Mouse (Mus musculus) left cerebral cortex, postnatal 4 days (tissue): ENCODE data around the gene Gkn2. TPM values are rescaled to one million over a fixed set of nuclear protein-coding genes. Genes with fewer than 3 reads are reported as not detected.

Experiments
- DNase-seq: peaks from one replicate; pipeline ENCODE4 v3.0.0-alpha.2; 2022
- intact Hi-C: fragments of 180-260 bp; cut with DNase I; formaldehyde crosslinking; loops from one replicate; pipeline ENCODE4 v1.15.1; 2025
- total RNA-seq, 2 experiments: library from RNA; stranded (reverse); gene quantifications; 2 replicates each; pipeline ENCODE4 v1.2.3; 2021

Gkn2 gene
- total RNA-seq, 2 experiments from 2014 or later: not detected

GRCm38 (mm10) chr6:87394783-87395182 lies 21.6 kb downstream of the Gkn2 start:
- intact Hi-C loops: loop anchor here (5.0 to 10.0 kb wide), 2 partner anchors 128 to 280 kb away; partner anchors contain the start of gene Aplf
- DNase-seq: no peak

- intact Hi-C loops: loop anchor here (5.0 to 10.0 kb wide), 2 partner anchors 123 to 276 kb away; partner anchors contain the start of gene Aplf
- DNase-seq: peak; percentile 77
Measured at GRCm38 (mm10) chr6:87399137-87399536, 26.0 kb downstream of the Gkn2 start.

- intact Hi-C loops: loop anchor here (5.0 to 10.0 kb wide), 2 partner anchors 122 to 275 kb away; partner anchors contain the start of gene Aplf
- no peak for DNase-seq
Measured at GRCm38 (mm10) chr6:87399886-87400566, 26.9 kb downstream of the Gkn2 start.

GRCm38 (mm10) chr6:87401456-87401855 lies 28.3 kb downstream of the Gkn2 start:
- DNase-seq: no peak
- intact Hi-C loops: no loop called here

GRCm38 (mm10) chr6:87412011-87412410 lies 38.9 kb downstream of the Gkn2 start:
- no peak for DNase-seq
- intact Hi-C loops: no loop called here

GRCm38 (mm10) chr6:87422304-87422703 lies 49.1 kb downstream of the Gkn2 start:
- intact Hi-C loops: no loop called here
- no peak for DNase-seq

GRCm38 (mm10) chr6:87424037-87424816 lies 51.1 kb downstream of the Gkn2 start:
- DNase-seq: peak; percentile 62
- intact Hi-C loops: no loop called here

GRCm38 (mm10) chr6:87426954-87427353 lies 53.8 kb downstream of the Gkn2 start:
- DNase-seq: no peak
- intact Hi-C loops: no loop called here

- intact Hi-C loops: no loop called here
- DNase-seq: peak; percentile 15
Measured at GRCm38 (mm10) chr6:87427616-87428015, 54.5 kb downstream of the Gkn2 start.

- intact Hi-C loops: no loop called here
- DNase-seq: no peak
Measured at GRCm38 (mm10) chr6:87428487-87429044, 55.4 kb downstream of the Gkn2 start, which contains the start of gene Bmp10. Bmp10 (plus strand) TSS chr6:87428994.

Other genes with a start within 250 kb of the Gkn2 start
- 10 to 100 TPM; 20.9 to 28.4 TPM for gene Antxr1, start 37.5 kb upstream of the Gkn2 start, total RNA-seq
- not detected for gene Gkn1, start 22.4 kb upstream of the Gkn2 start, total RNA-seq
- gene Gkn3, start 15.6 kb downstream of the Gkn2 start, total RNA-seq: 1 to 10 TPM in 1 of 2 experiments, under 1 TPM in 1; 0.87 to 2.0 TPM
- gene Bmp10, start 55.6 kb downstream of the Gkn2 start, total RNA-seq: under 1 TPM in 1 of 2 experiments, not detected in 1; 0.12 TPM
- 1 to 10 TPM; 2.4 to 3.7 TPM for gene Arhgap25, start 159.9 kb downstream of the Gkn2 start, total RNA-seq
- gene Prokr1, start 217.4 kb downstream of the Gkn2 start, total RNA-seq: 1 to 10 TPM in 1 of 2 experiments, under 1 TPM in 1; 0.94 to 1.0 TPM